Mouse (Mus musculus) intestine, embryonic 15.5 days (tissue): ENCODE data around the gene Tbx6. TPM values are rescaled to one million over a fixed set of nuclear protein-coding genes. Genes with fewer than 3 reads are reported as not detected.

Source experiments
- ATAC-seq: fragments of 200-750 bp; cut with Nextera tagmentation; 2 replicates; pipeline ENCODE4 v1.8.0; 2017; ENCODE audit warnings: moderate TSS enrichment, moderate library complexity
- H3K27ac ChIP-seq: fragments of 300-500 bp; sonication (generic); 2 replicates; pipeline ENCODE4 v1.5.1; 2015; ENCODE audit warnings: mild to moderate bottlenecking, inconsistent platforms
- H3K27me3 ChIP-seq: fragments of 300-500 bp; sonication (generic); replicated peaks from 2 replicates; pipeline ENCODE4 v1.6.1; 2015; ENCODE audit warnings: inconsistent platforms
- H3K36me3 ChIP-seq: fragments of 300-500 bp; sonication (generic); 2 replicates; pipeline ENCODE4 v1.6.1; 2015; ENCODE audit warnings: inconsistent platforms
- H3K4me1 ChIP-seq: fragments of 300-500 bp; sonication (generic); replicated peaks from 2 replicates; pipeline ENCODE4 v1.6.1; 2015; ENCODE audit warnings: inconsistent platforms
- H3K4me2 ChIP-seq: fragments of 300-500 bp; sonication (generic); replicated peaks from 2 replicates; pipeline ENCODE4 v1.6.1; 2015; ENCODE audit warnings: mild to moderate bottlenecking, inconsistent platforms
- H3K4me3 ChIP-seq: fragments of 300-500 bp; sonication (generic); replicated peaks from 2 replicates; pipeline ENCODE4 v1.5.1; 2015; ENCODE audit warnings: inconsistent platforms
- H3K9ac ChIP-seq: fragments of 300-500 bp; sonication (generic); 2 replicates; pipeline ENCODE4 v1.6.1; 2015; ENCODE audit warnings: inconsistent platforms
- H3K9me3 ChIP-seq: fragments of 300-500 bp; sonication (generic); 2 replicates; pipeline ENCODE4 v1.6.1; 2016; ENCODE audit warnings: inconsistent platforms
- WGBS: fragments of 180-500 bp; shearing (Covaris S2); methylation state at CpG from one replicate; pipeline ENCODE4 v1.1.7; 2015; 5-methylcytosine and 5-hydroxymethylcytosine counted together
- polyA plus RNA-seq: library from polyadenylated mRNA; unstranded; fragments of >200 nt; fragmentation: Nextera tagmentation; extraction: Ambion mirVana; gene quantifications from 2 replicates; pipeline ENCODE4 v1.2.1, GENCODE M21; 2015

The Tbx6 gene
- polyA plus RNA-seq, 1 experiment from 2014 or later: 0.34 TPM

DNA sequence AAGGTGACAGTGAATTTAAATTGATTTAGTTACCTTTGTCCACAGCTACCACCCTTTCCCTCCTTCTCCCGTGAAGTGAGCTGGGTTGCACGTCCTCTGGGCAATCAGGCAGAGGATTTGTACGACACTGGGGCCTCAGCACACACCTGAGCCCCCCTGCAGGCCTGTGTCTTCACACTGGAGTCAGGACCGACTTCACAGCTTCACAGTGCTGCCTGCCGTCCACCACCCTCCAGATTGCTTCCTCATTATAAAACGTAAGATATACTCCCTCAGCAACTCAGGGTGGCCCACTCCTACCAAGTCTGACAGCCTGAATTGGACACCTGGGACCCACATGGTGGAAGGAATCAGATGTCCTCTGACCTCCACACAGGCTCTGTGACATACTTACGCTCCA, 22.7 kb upstream of the Tbx6 start:
- H3K4me3 ChIP-seq: no peak overlapping the region
- ATAC-seq: no peak
- H3K9ac ChIP-seq: no peak overlapping the region
- peaks cover 9% of the 10 kb centered on the region; the same call in 1 of the 2 replicates for H3K36me3 ChIP-seq
- no peak overlapping the region for H3K27ac ChIP-seq
- no peaks in the 10 kb centered on the region for H3K9me3 ChIP-seq
- WGBS: 68% methylated on average over 7 of the region's 7 CpGs
- H3K4me1 ChIP-seq: peaks cover 35% of the 10 kb centered on the region
- H3K4me2 ChIP-seq: no peak overlapping the region
- no peaks in the 10 kb centered on the region for H3K27me3 ChIP-seq

DNA sequence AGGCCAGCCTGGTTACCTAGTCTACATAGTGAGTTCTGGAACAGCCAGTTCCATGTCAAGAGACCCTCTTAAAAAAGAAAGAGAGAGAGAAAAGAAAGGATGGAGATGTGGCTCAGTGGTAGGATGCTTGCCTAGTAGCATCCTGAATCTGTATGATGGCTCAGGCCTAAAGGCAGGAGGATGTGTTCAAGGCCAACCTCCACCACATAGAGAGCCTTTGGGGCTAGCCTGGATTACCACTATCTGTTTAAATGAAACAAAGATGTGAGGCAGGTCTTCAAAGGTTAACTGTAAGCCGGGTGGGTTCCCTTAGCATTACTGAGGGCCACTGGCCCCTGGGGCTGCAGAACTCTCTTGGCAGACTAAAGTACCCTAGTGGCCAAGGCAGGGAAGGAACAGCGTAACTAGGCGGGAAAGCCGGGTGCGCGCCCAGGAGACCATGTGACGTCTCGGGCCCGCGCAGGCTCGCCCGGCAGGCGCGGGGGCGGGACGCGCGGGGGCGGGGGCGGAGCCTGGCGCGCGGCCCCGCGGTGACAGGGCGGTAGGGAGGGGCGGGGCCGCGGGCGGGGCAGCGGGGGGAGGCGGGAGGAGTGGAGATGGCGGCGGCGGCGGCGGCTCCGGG, 22.1 kb upstream of the Tbx6 start, which contains the start of gene Mapk3:
Mapk3 (plus strand) TSS at position 552 of the 622 bp plus-strand sequence.
- peak within 1 kb of the TSS; percentile 98 for H3K27ac ChIP-seq
- peak within 1 kb of the TSS; percentile 70 for H3K9ac ChIP-seq
- ATAC-seq: peak; percentile 70
- H3K36me3 ChIP-seq: peaks cover 15% of the 10 kb centered on the region
- peak within 1 kb of the TSS; percentile 64 for H3K4me3 ChIP-seq
- no peaks in the 10 kb centered on the region for H3K9me3 ChIP-seq
- 2% methylated on average over 34 of the region's 38 CpGs for WGBS
- H3K4me1 ChIP-seq: peaks cover 35% of the 10 kb centered on the region
- H3K4me2 ChIP-seq: peak within 1 kb of the TSS; percentile 71
- H3K27me3 ChIP-seq: no peaks in the 10 kb centered on the region

DNA sequence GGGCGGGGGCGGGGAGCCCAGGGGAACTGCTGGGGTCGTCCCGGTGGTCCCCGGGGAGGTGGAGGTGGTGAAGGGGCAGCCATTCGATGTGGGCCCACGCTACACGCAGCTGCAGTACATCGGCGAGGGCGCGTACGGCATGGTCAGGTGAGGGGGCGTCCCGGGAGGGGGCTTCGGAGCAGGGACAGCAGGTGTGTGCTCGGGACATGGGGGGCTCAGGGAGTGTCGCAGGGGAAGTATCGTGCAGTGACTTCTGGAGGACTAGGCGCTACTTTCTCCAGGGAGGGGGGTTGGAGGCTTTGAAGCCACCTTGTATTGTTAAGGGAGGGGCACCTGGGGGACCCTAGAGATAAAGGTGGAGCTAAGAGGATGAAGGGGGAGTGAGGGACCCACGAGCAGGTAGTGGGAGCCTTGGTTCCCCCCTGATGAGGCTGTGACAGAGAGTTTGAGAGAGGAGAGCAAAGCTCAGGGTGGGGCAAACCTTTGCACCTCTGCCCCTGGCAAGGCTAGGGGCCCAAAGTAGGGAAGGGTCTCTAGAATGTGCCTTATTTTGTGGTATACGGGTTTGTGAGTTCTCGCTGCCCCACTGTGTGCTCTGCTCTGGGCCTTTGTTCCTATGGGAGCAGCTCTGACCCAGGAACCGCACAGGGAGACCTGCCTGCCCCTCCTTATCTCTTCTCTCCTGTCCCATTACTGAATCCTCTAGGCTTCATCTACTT, 21.5 kb upstream of the Tbx6 start:
- 1% methylated on average over 22 of the region's 24 CpGs for WGBS
- H3K36me3 ChIP-seq: peaks cover 22% of the 10 kb centered on the region
- H3K9me3 ChIP-seq: no peaks in the 10 kb centered on the region
- peak overlapping the region; percentile 71 for H3K4me2 ChIP-seq
- peak overlapping the region; percentile 70 for H3K9ac ChIP-seq
- H3K4me3 ChIP-seq: peak overlapping the region; percentile 64
- peak overlapping the region; percentile 98 for H3K27ac ChIP-seq
- peaks cover 35% of the 10 kb centered on the region for H3K4me1 ChIP-seq
- peak; percentile 48 for ATAC-seq
- H3K27me3 ChIP-seq: no peaks in the 10 kb centered on the region

DNA sequence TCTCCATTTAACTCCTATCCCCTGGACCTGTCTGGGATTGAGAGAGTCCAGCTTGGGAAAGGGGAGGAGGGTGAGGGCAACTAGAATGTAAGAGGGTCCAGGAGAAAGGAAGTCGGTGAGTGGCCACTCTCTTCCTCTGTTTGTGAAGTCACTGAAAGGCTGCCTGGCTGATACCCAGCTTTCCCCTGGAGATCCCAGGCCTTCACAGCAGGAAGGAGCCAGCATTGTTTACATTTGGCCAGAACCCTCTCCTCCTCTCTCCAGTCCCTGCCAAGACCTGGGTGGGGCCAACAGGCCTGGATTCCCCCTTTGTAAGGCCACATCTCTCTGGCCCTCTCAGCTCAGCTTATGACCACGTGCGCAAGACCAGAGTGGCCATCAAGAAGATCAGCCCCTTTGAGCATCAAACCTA, 20.9 kb upstream of the Tbx6 start:
- WGBS: 4% methylated on average over 3 of the region's 3 CpGs

DNA sequence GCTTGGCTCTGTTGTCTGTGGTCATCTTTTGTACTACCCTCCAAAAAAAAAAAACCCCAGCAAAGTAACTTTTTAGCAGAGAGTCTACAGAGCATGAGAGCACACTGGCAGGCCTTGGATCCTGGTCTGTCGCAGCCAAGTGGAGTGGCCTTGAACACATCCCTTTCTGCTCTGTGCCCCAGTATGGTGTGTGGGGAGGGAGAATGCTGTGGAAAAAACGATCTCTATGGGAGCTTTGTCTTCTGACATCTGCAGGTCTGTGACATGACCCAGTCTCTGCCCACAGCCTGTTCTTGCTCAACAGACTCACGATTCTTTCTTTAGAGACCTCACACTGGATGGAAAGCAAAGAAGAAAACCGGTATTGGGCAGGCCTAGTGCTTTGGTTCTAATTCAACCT, 20.3 kb upstream of the Tbx6 start:
- Histone ChIP-seq H3K27ac (peak overlapping the region; percentile 98), H3K4me3 (peak overlapping the region; percentile 64), H3K9ac (peak overlapping the region; percentile 70; the same call in 1 of the 2 replicates)

More for the DNA sequence above, 20.9 kb upstream of the Tbx6 start:
- Histone ChIP-seq H3K36me3 (peaks cover 28% of the 10 kb centered on the region), H3K27me3 (no peaks in the 10 kb centered on the region), H3K4me1 (peaks cover 34% of the 10 kb centered on the region), H3K4me2 (peak overlapping the region; percentile 71), H3K9ac (peak overlapping the region; percentile 70), H3K9me3 (no peaks in the 10 kb centered on the region), H3K27ac (peak overlapping the region; percentile 98), H3K4me3 (peak overlapping the region; percentile 64)
- peak; percentile 68 for ATAC-seq

DNA sequence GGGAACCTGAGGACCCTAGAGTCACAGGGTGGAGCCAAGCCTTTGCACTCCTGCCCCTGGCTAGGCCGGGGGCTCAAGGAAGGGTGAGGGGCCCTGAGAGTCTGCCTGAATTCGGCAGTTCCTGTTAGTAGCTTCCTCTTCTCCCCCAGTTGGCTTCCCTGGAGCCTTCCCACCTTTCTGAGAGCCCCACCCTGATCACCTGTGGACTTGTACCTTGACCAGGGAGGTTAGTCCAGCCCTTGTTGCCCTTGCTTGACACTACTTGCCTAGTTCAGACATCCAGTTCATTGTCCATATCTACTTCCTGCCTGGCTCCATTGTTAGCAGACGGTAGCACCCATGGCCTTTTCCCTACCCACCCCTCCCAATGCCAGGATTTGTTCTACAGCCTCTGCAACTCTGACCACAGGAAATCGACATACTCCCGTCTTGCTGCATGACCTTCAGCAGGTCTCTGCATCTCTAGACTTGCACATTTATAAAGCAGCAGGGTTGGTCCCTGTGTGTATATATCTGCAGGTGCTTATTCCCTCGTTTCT, 19.7 kb upstream of the Tbx6 start:
- Histone ChIP-seq H3K4me1 (peaks cover 44% of the 10 kb centered on the region), H3K4me3 (peak overlapping the region; percentile 64; the same call in 1 of the 2 replicates), H3K27ac (peak overlapping the region; percentile 98), H3K9me3 (no peaks in the 10 kb centered on the region), H3K4me2 (peak overlapping the region; percentile 71), H3K9ac (0 out of 2 replicates have a peak overlapping the region, but pooled peaks have one; percentile 3), H3K36me3 (peaks cover 39% of the 10 kb centered on the region), H3K27me3 (no peaks in the 10 kb centered on the region)
- 49% methylated on average over 6 of the region's 6 CpGs for WGBS
- ATAC-seq: peak; percentile 37; the same call in 1 of the 2 replicates

More for the DNA sequence above, 20.3 kb upstream of the Tbx6 start:
- Histone ChIP-seq H3K9me3 (no peaks in the 10 kb centered on the region), H3K27me3 (no peaks in the 10 kb centered on the region), H3K36me3 (peaks cover 33% of the 10 kb centered on the region), H3K4me2 (peak overlapping the region; percentile 71), H3K4me1 (peaks cover 39% of the 10 kb centered on the region)
- ATAC-seq: no peak
- WGBS: 37% methylated on average over 4 of the region's 4 CpGs

DNA sequence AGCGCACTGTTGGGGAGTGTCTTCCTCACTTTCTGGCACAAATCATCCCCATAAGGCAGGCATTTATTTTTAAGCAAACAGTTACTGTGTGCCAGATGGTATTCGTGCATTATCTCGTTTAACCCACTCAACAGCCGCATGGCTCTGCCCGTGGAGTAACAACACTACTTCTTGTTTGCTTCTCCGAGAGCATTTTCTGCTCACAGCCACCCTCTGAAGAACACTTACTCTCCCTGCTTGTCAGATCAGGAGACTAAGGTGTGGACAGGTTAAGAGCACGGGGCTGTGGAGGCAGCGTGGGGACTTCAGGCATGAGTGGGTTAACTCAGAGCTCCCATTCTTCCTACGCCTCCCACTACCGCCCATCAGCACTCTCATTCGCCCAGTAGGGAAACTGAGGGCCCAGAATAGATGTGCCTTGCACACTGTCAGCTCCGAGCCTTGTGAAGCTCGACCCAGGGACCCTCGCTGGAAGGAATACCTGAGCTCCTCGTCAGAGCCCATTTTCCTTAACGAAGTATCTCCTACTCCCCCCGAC, 18.7 kb upstream of the Tbx6 start:
- Histone ChIP-seq H3K27me3 (no peaks in the 10 kb centered on the region), H3K4me1 (peaks cover 44% of the 10 kb centered on the region), H3K36me3 (peaks cover 48% of the 10 kb centered on the region), H3K27ac (peak overlapping the region; percentile 17; the same call in 1 of the 2 replicates), H3K4me2 (peak overlapping the region; percentile 14), H3K4me3 (no peak overlapping the region), H3K9me3 (no peaks in the 10 kb centered on the region), H3K9ac (0 out of 2 replicates have a peak overlapping the region, but pooled peaks have one; percentile 23)
- ATAC-seq: no peak
- WGBS: 43% methylated on average over 17 of the region's 17 CpGs

DNA sequence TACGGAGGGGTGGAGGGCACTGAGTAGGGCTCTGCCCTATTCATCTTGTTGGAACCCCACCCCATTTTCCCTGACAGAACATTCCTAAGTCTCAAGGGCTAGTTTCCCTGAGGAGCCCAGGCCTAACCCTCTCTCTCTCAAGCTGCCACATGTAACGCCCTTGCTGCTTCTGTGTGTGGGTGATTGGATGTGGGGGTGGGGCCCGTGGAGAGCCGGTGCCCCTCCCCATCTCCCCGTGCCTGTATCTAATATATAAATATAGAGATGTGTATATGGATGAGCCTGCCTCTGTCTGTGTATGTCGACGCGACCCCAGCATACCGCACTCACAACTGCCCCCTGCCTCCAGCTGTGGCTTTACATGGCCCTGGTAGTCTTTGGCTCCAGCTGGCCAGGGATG, 15.7 kb upstream of the Tbx6 start:
- ATAC-seq: no peak
- WGBS: 75% methylated on average over 9 of the region's 9 CpGs
- peaks cover 39% of the 10 kb centered on the region for H3K4me1 ChIP-seq
- no peaks in the 10 kb centered on the region for H3K9me3 ChIP-seq
- no peaks in the 10 kb centered on the region for H3K27me3 ChIP-seq
- H3K36me3 ChIP-seq: peaks cover 67% of the 10 kb centered on the region
- no peak overlapping the region for H3K4me3 ChIP-seq
- H3K4me2 ChIP-seq: no peak overlapping the region
- H3K9ac ChIP-seq: no peak overlapping the region
- H3K27ac ChIP-seq: no peak overlapping the region

DNA sequence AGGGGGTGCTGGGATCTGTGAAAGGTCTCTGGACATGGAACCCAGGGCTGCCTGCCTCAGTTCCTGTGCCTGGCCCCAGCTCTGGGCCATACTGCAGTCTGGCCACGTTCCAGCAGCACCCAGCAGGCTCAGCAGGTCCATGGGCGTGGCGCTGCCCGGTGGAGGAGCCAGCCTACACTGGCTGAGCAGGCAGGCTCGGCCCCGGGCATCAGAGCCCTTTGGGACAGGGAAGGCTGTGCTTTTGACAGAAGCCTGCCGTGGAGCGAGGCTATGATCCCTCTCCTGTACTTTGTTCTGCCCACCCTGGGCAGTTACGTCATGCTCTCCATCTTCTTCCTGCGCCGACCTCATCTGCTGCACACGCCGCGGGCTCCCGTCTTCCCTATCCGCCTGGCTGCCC, 15.1 kb upstream of the Tbx6 start, which contains the start of gene Gdpd3:
Gdpd3 (plus strand) TSS at position 134 of the 400 bp plus-strand sequence.
- Histone ChIP-seq H3K27ac (no peak within 1 kb of the TSS), H3K27me3 (no peaks in the 10 kb centered on the region), H3K4me3 (no peak within 1 kb of the TSS), H3K36me3 (peaks cover 68% of the 10 kb centered on the region), H3K9me3 (no peaks in the 10 kb centered on the region), H3K9ac (no peak within 1 kb of the TSS), H3K4me1 (peaks cover 32% of the 10 kb centered on the region), H3K4me2 (no peak within 1 kb of the TSS)
- peak; percentile 54; the same call in 1 of the 2 replicates for ATAC-seq
- WGBS: 87% methylated on average over 16 of the region's 16 CpGs

DNA sequence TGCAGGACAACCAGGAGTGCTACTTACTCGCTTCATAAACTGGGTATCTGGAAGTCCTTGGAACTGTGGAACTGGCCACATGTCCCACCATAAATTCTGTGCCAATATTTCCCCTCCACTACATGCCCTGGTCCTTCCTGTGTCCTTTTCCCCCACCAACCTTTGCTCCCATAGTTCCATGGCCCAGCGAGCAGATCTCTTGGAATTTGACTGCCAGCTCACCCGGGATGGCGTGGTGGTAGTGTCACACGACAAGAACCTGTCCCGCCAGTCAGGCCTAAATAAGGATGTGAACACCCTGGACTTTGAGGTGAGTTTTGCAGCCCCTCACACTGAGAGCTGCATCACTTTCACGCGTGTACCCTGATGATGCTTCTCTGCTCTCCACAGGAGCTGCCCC, 14.3 kb upstream of the Tbx6 start:
- no peak overlapping the region for H3K4me3 ChIP-seq
- WGBS: 93% methylated on average over 8 of the region's 8 CpGs
- ATAC-seq: no peak
- no peak overlapping the region for H3K27ac ChIP-seq
- H3K27me3 ChIP-seq: no peaks in the 10 kb centered on the region
- no peak overlapping the region for H3K4me2 ChIP-seq
- no peak overlapping the region for H3K9ac ChIP-seq
- peaks cover 24% of the 10 kb centered on the region for H3K4me1 ChIP-seq
- no peaks in the 10 kb centered on the region for H3K9me3 ChIP-seq
- peaks cover 68% of the 10 kb centered on the region for H3K36me3 ChIP-seq

DNA sequence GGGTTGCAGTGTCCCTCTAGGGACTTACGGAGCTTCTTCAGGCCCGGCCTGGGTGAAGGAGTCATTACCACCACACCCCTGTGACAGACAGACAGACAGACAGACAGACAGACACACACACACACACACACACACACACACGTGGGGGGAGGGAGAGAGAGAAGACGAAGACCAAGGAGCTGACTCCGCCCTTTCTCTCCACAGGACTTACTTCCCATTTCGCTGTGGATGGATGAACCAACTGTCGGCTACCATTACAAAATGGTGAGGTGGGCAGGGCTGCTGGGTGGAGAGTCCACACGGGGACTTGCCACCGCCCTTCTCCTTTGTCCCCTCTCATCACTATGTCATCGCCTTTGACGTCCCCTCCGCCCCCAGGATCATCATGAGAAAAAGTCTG, 10.5 kb upstream of the Tbx6 start:
- no peak overlapping the region for H3K4me2 ChIP-seq
- H3K36me3 ChIP-seq: peaks cover 41% of the 10 kb centered on the region
- H3K27me3 ChIP-seq: no peaks in the 10 kb centered on the region
- H3K27ac ChIP-seq: no peak overlapping the region
- peaks cover 14% of the 10 kb centered on the region for H3K4me1 ChIP-seq
- no peak overlapping the region for H3K4me3 ChIP-seq
- H3K9me3 ChIP-seq: no peaks in the 10 kb centered on the region
- H3K9ac ChIP-seq: no peak overlapping the region
- ATAC-seq: no peak
- 87% methylated on average over 12 of the region's 12 CpGs for WGBS

DNA sequence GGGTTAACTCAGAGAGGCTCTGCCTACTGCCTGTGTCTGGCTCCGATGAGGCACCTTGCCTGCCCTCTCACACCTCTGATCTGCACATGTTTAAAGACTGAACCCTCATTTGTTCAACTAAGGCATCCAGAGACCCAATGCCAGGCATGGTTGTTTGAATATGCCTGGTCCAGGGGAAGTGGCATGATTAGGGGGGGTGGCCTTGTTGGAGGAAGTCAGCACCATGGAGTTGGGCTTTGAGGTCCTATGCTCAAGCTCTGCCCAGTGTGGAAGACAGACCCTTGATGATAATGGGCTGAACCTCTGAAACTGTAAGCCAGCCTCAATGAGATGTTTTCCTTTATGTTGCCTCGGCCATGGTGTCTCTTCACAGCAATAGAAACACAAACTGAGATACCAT, 7.9 kb upstream of the Tbx6 start:
- Histone ChIP-seq H3K4me2 (no peak overlapping the region), H3K27ac (no peak overlapping the region), H3K27me3 (no peaks in the 10 kb centered on the region), H3K36me3 (peaks cover 17% of the 10 kb centered on the region; the same call in 1 of the 2 replicates), H3K9ac (no peak overlapping the region), H3K4me3 (no peak overlapping the region), H3K4me1 (peaks cover 26% of the 10 kb centered on the region), H3K9me3 (no peaks in the 10 kb centered on the region)
- ATAC-seq: no peak
- 72% methylated on average over 2 of the region's 2 CpGs for WGBS
